Mouse (Mus musculus): ENCODE measurements around the gene Nostrin.

GRCm38 (mm10) chr2:69097526-69097925 is 38.1 kb upstream of the Nostrin start:
- TF ChIP-seq MYC (IDR thresholded peaks at IDR 0.05; ENCODE audit: low read depth, low read length) (no peak), POLR2A (IDR thresholded peaks at IDR 0.05; ENCODE audit: low read depth, low read length) (no peak), ETS1 (conservative IDR thresholded peaks at IDR 0.05; ENCODE audit: low read depth, low read length) (no peak), BHLHE40 (IDR thresholded peaks at IDR 0.05; ENCODE audit: low read depth, low read length) (no peak), MXI1 (IDR thresholded peaks at IDR 0.05; ENCODE audit: low read depth, low read length) (no peak), MAX (IDR thresholded peaks at IDR 0.05; ENCODE audit: low read length) (no peak), JUN (IDR thresholded peaks at IDR 0.05; ENCODE audit: insufficient read depth, low read depth, low read length) (no peak), ELF1 (IDR thresholded peaks at IDR 0.05; ENCODE audit: low read depth, low read length) (no peak)

Data from CH12.LX (cell line).